Mouse (Mus musculus) c-Kit-positive CD71-positive TER-119-negative erythroid progenitor cells, embryonic 14.5 days (primary cell): ENCODE measurements around the gene 3100002H09Rik.
A peak's percentile ranks its signal among the peaks of the same experiment; 100 is the strongest.

Experiments used
- DNase-seq: peaks from one replicate; pipeline ENCODE4 v3.0.0-alpha.2; 2013; ENCODE audit warnings: low read depth

The 3100002H09Rik gene

GRCm38 (mm10) chr4:124615406-124615960 lies 4.9 kb upstream of the 3100002H09Rik start:
- no peak for DNase-seq

GRCm38 (mm10) chr4:124614189-124614588 lies 3.6 kb upstream of the 3100002H09Rik start:
- no peak for DNase-seq

- DNase-seq: no peak
These were observed 1.2 kb upstream of the 3100002H09Rik start for GRCm38 (mm10) chr4:124611768-124612167.

GRCm38 (mm10) chr4:124610066-124610465 lies 537 bp downstream of the 3100002H09Rik start:
- no peak for DNase-seq

GRCm38 (mm10) chr4:124607166-124607565 lies 3.4 kb downstream of the 3100002H09Rik start:
- no peak for DNase-seq

GRCm38 (mm10) chr4:124606180-124606579 lies 4.4 kb downstream of the 3100002H09Rik start:
- peak; percentile 66 for DNase-seq

GRCm38 (mm10) chr4:124605255-124605654 lies 5.3 kb downstream of the 3100002H09Rik start:
- peak; percentile 30 for DNase-seq

GRCm38 (mm10) chr4:124603712-124604111 lies 6.9 kb downstream of the 3100002H09Rik start:
- DNase-seq: no peak

GRCm38 (mm10) chr4:124595929-124596328 lies 14.7 kb downstream of the 3100002H09Rik start:
- DNase-seq: no peak

- no peak for DNase-seq
These were observed 15.7 kb downstream of the 3100002H09Rik start for GRCm38 (mm10) chr4:124594933-124595332.

- DNase-seq: no peak
These were observed 16.9 kb downstream of the 3100002H09Rik start for GRCm38 (mm10) chr4:124593691-124594090.

- no peak for DNase-seq
These were observed 17.4 kb downstream of the 3100002H09Rik start for GRCm38 (mm10) chr4:124593210-124593609.

GRCm38 (mm10) chr4:124592241-124592640 lies 18.4 kb downstream of the 3100002H09Rik start:
- DNase-seq: no peak

GRCm38 (mm10) chr4:124580695-124581094 lies 29.9 kb downstream of the 3100002H09Rik start:
- DNase-seq: no peak

- no peak for DNase-seq
These were observed 34.6 kb downstream of the 3100002H09Rik start for GRCm38 (mm10) chr4:124575955-124576445.

GRCm38 (mm10) chr4:124575269-124575954 lies 35.2 kb downstream of the 3100002H09Rik start:
- no peak for DNase-seq

- DNase-seq: no peak
These were observed 37.0 kb downstream of the 3100002H09Rik start for GRCm38 (mm10) chr4:124573586-124573985.

GRCm38 (mm10) chr4:124570977-124571376 lies 39.6 kb downstream of the 3100002H09Rik start:
- DNase-seq: no peak

GRCm38 (mm10) chr4:124569661-124570060 lies 40.9 kb downstream of the 3100002H09Rik start:
- no peak for DNase-seq

- no peak for DNase-seq
These were observed 47.2 kb downstream of the 3100002H09Rik start for GRCm38 (mm10) chr4:124563371-124563770.

- DNase-seq: no peak
These were observed 47.9 kb downstream of the 3100002H09Rik start for GRCm38 (mm10) chr4:124562721-124563120.
